Mouse (Mus musculus) megakaryocyte, embryonic 14.5 days (primary cell): Measurements from ENCODE around the gene Prr14. TPM values are rescaled to one million over a fixed set of nuclear protein-coding genes. Genes with fewer than 3 reads are reported as not detected.
"Not testable (repeated sequence)": the region's sequence is repeated elsewhere in the genome, so short reads cannot be mapped to it uniquely, and the experiment has no call there.

ENCODE experiments used
- H3K27me3 ChIP-seq: replicated peaks from 2 replicates; pipeline ENCODE3; 2012; ENCODE audit warnings: inconsistent platforms
- H3K36me3 ChIP-seq: replicated peaks from 2 replicates; pipeline ENCODE3; 2012; ENCODE audit warnings: low read length, inconsistent platforms, mixed read lengths
- H3K4me1 ChIP-seq: 2 replicates; pipeline ENCODE4 v1.6.1; 2012; ENCODE audit warnings: inconsistent platforms
- H3K4me3 ChIP-seq: replicated peaks from 2 replicates; pipeline ENCODE3; 2012; ENCODE audit warnings: moderate library complexity, mild to moderate bottlenecking, inconsistent platforms
- H3K9me3 ChIP-seq: 2 replicates; pipeline ENCODE4 v1.6.1; 2012; ENCODE audit warnings: inconsistent platforms
- FLI1 ChIP-seq: IDR thresholded peaks from 2 replicates; pipeline ENCODE4 v1.6.1; 2012; ENCODE audit warnings: low read length, inconsistent platforms, mixed read lengths
- GATA1 ChIP-seq: IDR thresholded peaks from 3 replicates; pipeline ENCODE4 v1.6.1; 2012; ENCODE audit warnings: mixed read lengths, low read length, inconsistent platforms, borderline replicate concordance
- polyA plus RNA-seq: library from polyadenylated mRNA; stranded (reverse); fragments of >175 nt; gene quantifications from 2 replicates; pipeline ENCODE4 v1.2.3, GENCODE M21; 2012; ENCODE audit warnings: low replicate concordance; ENCODE audit not compliant: insufficient read depth

Gene Prr14
- polyA plus RNA-seq, 1 experiment: 83.1 TPM

GRCm38 (mm10) chr7:127448521-127449300 is 10.7 kb upstream of the Prr14 start, which contains the start of gene Zfp689:
Zfp689 (minus strand) TSS chr7:127449158.
- H3K27me3 ChIP-seq: no peaks in the 10 kb centered on the region
- TF ChIP-seq FLI1 (no peak; the same call in 1 of the 2 replicates), GATA1 (no peak)
- peak within 1 kb of the TSS; percentile 97 for H3K4me3 ChIP-seq
- H3K9me3 ChIP-seq: no peaks in the 10 kb centered on the region
- peaks cover 40% of the 10 kb centered on the region for H3K4me1 ChIP-seq
- H3K36me3 ChIP-seq: peaks cover 52% of the 10 kb centered on the region

- peak overlapping the region; percentile 97 for H3K4me3 ChIP-seq
- H3K36me3 ChIP-seq: peaks cover 48% of the 10 kb centered on the region
These were observed 9.4 kb upstream of the Prr14 start for GRCm38 (mm10) chr7:127449966-127450365.

DNA sequence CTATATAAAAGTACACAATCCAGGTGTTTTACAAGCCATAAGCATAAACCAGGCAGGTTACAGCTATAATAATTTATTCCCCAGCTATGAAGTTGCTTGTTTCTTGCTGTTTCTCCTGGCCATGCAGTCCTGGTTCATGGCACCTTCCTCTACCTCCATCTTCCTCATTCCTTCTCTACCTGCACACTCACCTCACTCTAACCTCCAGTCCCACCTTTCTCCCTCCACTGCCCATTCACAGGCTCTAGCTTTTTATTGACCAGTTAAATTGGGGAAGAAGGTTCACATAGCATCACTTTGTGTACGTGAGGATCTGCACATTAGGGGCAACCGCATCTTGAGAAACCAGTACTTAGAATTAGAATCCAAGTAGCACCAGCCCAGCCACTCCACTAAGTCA is 6.4 kb upstream of the Prr14 start:
- Histone ChIP-seq H3K4me3 (no peak overlapping the region), H3K36me3 (peaks cover 55% of the 10 kb centered on the region), H3K4me1 (peaks cover 37% of the 10 kb centered on the region), H3K27me3 (no peaks in the 10 kb centered on the region), H3K9me3 (peaks cover 13% of the 10 kb centered on the region)
- TF ChIP-seq FLI1: no peak
- no peak for TF ChIP-seq GATA1

More at GRCm38 (mm10) chr7:127449966-127450365, 9.4 kb upstream of the Prr14 start:
- no peaks in the 10 kb centered on the region for H3K27me3 ChIP-seq
- peaks cover 40% of the 10 kb centered on the region for H3K4me1 ChIP-seq
- TF ChIP-seq FLI1 (no peak), GATA1 (no peak)
- no peaks in the 10 kb centered on the region for H3K9me3 ChIP-seq

- H3K4me3 ChIP-seq: peak overlapping the region; percentile 17
- TF ChIP-seq GATA1: no peak
- no peak for TF ChIP-seq FLI1
- peaks cover 66% of the 10 kb centered on the region for H3K36me3 ChIP-seq
- no peaks in the 10 kb centered on the region for H3K27me3 ChIP-seq
- H3K4me1 ChIP-seq: peaks cover 24% of the 10 kb centered on the region
- H3K9me3 ChIP-seq: peaks cover 13% of the 10 kb centered on the region
These were observed 4.5 kb upstream of the Prr14 start for GRCm38 (mm10) chr7:127454905-127455304.

GRCm38 (mm10) chr7:127458371-127459122 is 864 bp upstream of the Prr14 start:
- not testable (repeated sequence) for H3K27me3 ChIP-seq, H3K4me3 ChIP-seq, H3K4me1 ChIP-seq
- Histone ChIP-seq H3K36me3 (peaks cover 52% of the 10 kb centered on the region), H3K9me3 (peaks cover 13% of the 10 kb centered on the region)

DNA sequence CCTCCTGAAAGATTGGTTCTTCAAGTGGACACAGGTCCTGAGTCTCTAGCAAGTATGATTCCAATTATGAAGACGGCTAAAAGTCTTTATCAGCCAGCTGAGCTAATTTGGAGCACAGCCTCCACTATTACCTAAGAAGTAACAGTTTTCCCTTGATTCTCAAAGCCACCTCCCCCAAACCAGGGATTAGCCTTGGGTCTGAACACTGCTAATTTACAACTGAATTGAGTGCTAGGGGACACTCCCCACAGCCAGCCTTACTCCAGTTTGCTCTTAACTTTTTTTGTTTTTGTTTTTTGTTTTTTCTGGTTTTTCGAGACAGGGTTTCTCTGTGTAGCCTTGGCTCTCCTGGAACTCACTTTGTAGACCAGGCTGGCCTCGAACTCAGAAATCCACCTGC is 5.8 kb downstream of the Prr14 start:
- H3K27me3 ChIP-seq: no peaks in the 10 kb centered on the region
- peaks cover 8% of the 10 kb centered on the region; the same call in 1 of the 2 replicates for H3K4me1 ChIP-seq
- H3K4me3 ChIP-seq: no peak overlapping the region
- TF ChIP-seq FLI1 (no peak), GATA1 (no peak)
- H3K9me3 ChIP-seq: 0 out of 2 replicates have a peak, but pooled peaks cover 5% of the 10 kb centered on the region
- H3K36me3 ChIP-seq: peaks cover 45% of the 10 kb centered on the region

GRCm38 (mm10) chr7:127465670-127466069 is 6.3 kb downstream of the Prr14 start:
- H3K4me1 ChIP-seq, H3K27me3 ChIP-seq, H3K9me3 ChIP-seq, H3K4me3 ChIP-seq: not testable (repeated sequence)
- peaks cover 45% of the 10 kb centered on the region for H3K36me3 ChIP-seq

- Histone ChIP-seq H3K27me3 (no peaks in the 10 kb centered on the region), H3K4me3 (no peak overlapping the region), H3K4me1 (peaks cover 10% of the 10 kb centered on the region; the same call in 1 of the 2 replicates), H3K9me3 (0 out of 2 replicates have a peak, but pooled peaks cover 5% of the 10 kb centered on the region), H3K36me3 (peaks cover 42% of the 10 kb centered on the region)
- TF ChIP-seq FLI1: no peak
- no peak for TF ChIP-seq GATA1
These were observed 7.2 kb downstream of the Prr14 start for GRCm38 (mm10) chr7:127466606-127467005.

- peak overlapping the region; percentile 95 for H3K4me3 ChIP-seq
- 0 out of 2 replicates have a peak, but pooled peaks cover 5% of the 10 kb centered on the region for H3K9me3 ChIP-seq
- no peak for TF ChIP-seq GATA1
- no peaks in the 10 kb centered on the region for H3K27me3 ChIP-seq
- peaks cover 35% of the 10 kb centered on the region for H3K4me1 ChIP-seq
- H3K36me3 ChIP-seq: peaks cover 63% of the 10 kb centered on the region
These were observed 10.8 kb downstream of the Prr14 start for GRCm38 (mm10) chr7:127470011-127470715.
